ENCODE assay signal across 7 mouse cellular contexts in genomic region chr11:83473235-83474016, GRCm38 (mm10). TPM values are rescaled to one million over a fixed set of nuclear protein-coding genes. Genes with fewer than 3 reads are reported as not detected.
DNase-seq lines count a peak whose midpoint lies in the region; ATAC-seq and TF ChIP-seq lines count a peak whose summit lies in the region.

No protein-coding gene starts in this region.

- peak overlapping the region; percentile 88 for H3K9ac ChIP-seq in lung, embryonic 15.5 days
- H3K9ac ChIP-seq in forebrain, embryonic 12.5 days, result peak overlapping the region; percentile 94
- H3K9ac ChIP-seq in midbrain, embryonic 16.5 days (ENCODE audit: low read depth, low read length), result peak overlapping the region; percentile 90

- peak overlapping the region; percentile 87 for H3K4me3 ChIP-seq in lung, embryonic 15.5 days
- peak overlapping the region; percentile 81 for H3K4me3 ChIP-seq in bone marrow, adult 2 months (replicated peaks; ENCODE audit: control insufficient read depth, low read depth, low read length)
- H3K4me3 ChIP-seq in forebrain, embryonic 12.5 days (replicated peaks), result peak overlapping the region; percentile 92
- peak overlapping the region; percentile 95 for H3K4me3 ChIP-seq in midbrain, embryonic 16.5 days (ENCODE audit: low read depth, low read length)

- no peaks in the 10 kb centered on the region for H3K9me3 ChIP-seq in lung, embryonic 15.5 days
- no peaks in the 10 kb centered on the region for H3K9me3 ChIP-seq in forebrain, embryonic 12.5 days
- no peaks in the 10 kb centered on the region for H3K9me3 ChIP-seq in midbrain, embryonic 16.5 days (replicated peaks; ENCODE audit: control insufficient read depth, low read length, poor library complexity, severe bottlenecking)

- peaks cover 15% of the 10 kb centered on the region for H3K4me1 ChIP-seq in lung, embryonic 15.5 days
- H3K4me1 ChIP-seq in bone marrow, adult 2 months (ENCODE audit: control insufficient read depth, insufficient read depth, low read length), result no peaks in the 10 kb centered on the region; the same call in 1 of the 2 replicates
- peaks cover 17% of the 10 kb centered on the region for H3K4me1 ChIP-seq in forebrain, embryonic 12.5 days
- H3K4me1 ChIP-seq in midbrain, embryonic 16.5 days (ENCODE audit: control insufficient read depth, insufficient read depth, low read length), result peaks cover 24% of the 10 kb centered on the region

- peak overlapping the region; percentile 90 for H3K27ac ChIP-seq in lung, embryonic 15.5 days
- peak overlapping the region; percentile 93 for H3K27ac ChIP-seq in bone marrow, adult 2 months (ENCODE audit: control insufficient read depth, insufficient read depth, low read depth, low read length, poor library complexity)
- H3K27ac ChIP-seq in forebrain, embryonic 12.5 days, result peak overlapping the region; percentile 98
- peak overlapping the region; percentile 99 for H3K27ac ChIP-seq in midbrain, embryonic 16.5 days (ENCODE audit: low read length)

- peak; percentile 87 for ATAC-seq in lung, embryonic 15.5 days (ENCODE audit: borderline replicate concordance, extremely low read depth, low FRiP score, low TSS enrichment)
- ATAC-seq in forebrain, embryonic 12.5 days (ENCODE audit: low FRiP score), result peak; percentile 79
- ATAC-seq in midbrain, embryonic 16.5 days, result peak; percentile 87

- peaks cover 15% of the 10 kb centered on the region; the same call in 1 of the 2 replicates for H3K36me3 ChIP-seq in lung, embryonic 15.5 days
- H3K36me3 ChIP-seq in forebrain, embryonic 12.5 days (replicated peaks), result peaks cover 17% of the 10 kb centered on the region
- 0 out of 2 replicates have a peak, but pooled peaks cover 6% of the 10 kb centered on the region for H3K36me3 ChIP-seq in midbrain, embryonic 16.5 days (ENCODE audit: control insufficient read depth, insufficient read depth, low read length)

- DNase-seq in lung, postnatal 14 days, result no peak
- peak; percentile 46 for DNase-seq in kidney, postnatal 10 days
- no peak for DNase-seq in ovary, postnatal 14 days (ENCODE audit: low spot score)

- 0 out of 2 replicates have a peak, but pooled peaks cover 2% of the 10 kb centered on the region for H3K27me3 ChIP-seq in lung, embryonic 15.5 days
- 0 out of 2 replicates have a peak, but pooled peaks cover 8% of the 10 kb centered on the region for H3K27me3 ChIP-seq in forebrain, embryonic 12.5 days
- H3K27me3 ChIP-seq in midbrain, embryonic 16.5 days (ENCODE audit: control insufficient read depth, insufficient read depth, low read depth, low read length), result no peaks in the 10 kb centered on the region

- WGBS in lung, embryonic 15.5 days, result under 1% methylated on average over 52 of the region's 52 CpGs
- under 1% methylated on average over 51 of the region's 52 CpGs for WGBS in bone marrow, adult 2 months
- under 1% methylated on average over 39 of the region's 52 CpGs for WGBS in forebrain, embryonic 12.5 days
- WGBS in midbrain, embryonic 16.5 days, result under 1% methylated on average over 36 of the region's 52 CpGs

- H3K4me2 ChIP-seq in lung, embryonic 15.5 days, result peak overlapping the region; percentile 66
- peak overlapping the region; percentile 74 for H3K4me2 ChIP-seq in forebrain, embryonic 12.5 days
- H3K4me2 ChIP-seq in midbrain, embryonic 16.5 days (ENCODE audit: low read length), result peak overlapping the region; percentile 71

- TF ChIP-seq CTCF in bone marrow, adult 2 months (IDR thresholded peaks at IDR 0.05; ENCODE audit: control insufficient read depth, insufficient read depth, low read length), result no peak

- TF ChIP-seq POLR2A in bone marrow, adult 2 months (IDR thresholded peaks at IDR 0.05; ENCODE audit: borderline replicate concordance, control insufficient read depth, low read depth, low read length), result no peak

RNA-seq across cellular contexts. Expression of gene Taf15, which starts 0.5 kb away (rescaled TPM):
- polyA plus RNA-seq in lung, embryonic 15.5 days (2015; fragmentation: Nextera tagmentation; extraction: Ambion mirVana), result 11.0 and 11.3 TPM in 2 replicates
- 192 and 231 TPM in 2 replicates for polyA plus RNA-seq in bone marrow, adult 2 months (2011; ENCODE audit: insufficient read depth, insufficient read length, low replicate concordance, missing spikeins)
- 14.7 and 20.0 TPM in 2 replicates for polyA plus RNA-seq in forebrain, embryonic 12.5 days (2016; fragmentation: Nextera tagmentation; extraction: Ambion mirVana)
- polyA plus RNA-seq in midbrain, embryonic 16.5 days (2015; fragmentation: Nextera tagmentation; extraction: Ambion mirVana), result 10.9 and 13.0 TPM in 2 replicates

RNA-seq across cellular contexts. Expression of gene Mmp28, which starts 10.6 kb away (rescaled TPM):
- polyA plus RNA-seq in lung, embryonic 15.5 days (2015; fragmentation: Nextera tagmentation; extraction: Ambion mirVana), result 2.5 and 2.7 TPM in 2 replicates
- polyA plus RNA-seq in bone marrow, adult 2 months (2011; ENCODE audit: insufficient read depth, insufficient read length, low replicate concordance, missing spikeins), result 0.47 and 0.92 TPM in 2 replicates
- 1.5 and 2.7 TPM in 2 replicates for polyA plus RNA-seq in forebrain, embryonic 12.5 days (2016; fragmentation: Nextera tagmentation; extraction: Ambion mirVana)
- polyA plus RNA-seq in midbrain, embryonic 16.5 days (2015; fragmentation: Nextera tagmentation; extraction: Ambion mirVana), result 2.6 and 2.7 TPM in 2 replicates

RNA-seq across cellular contexts. Expression of gene 1700020L24Rik, which starts 35.9 kb away (rescaled TPM):
- 0.18 and 0.29 TPM in 2 replicates for polyA plus RNA-seq in lung, embryonic 15.5 days (2015; fragmentation: Nextera tagmentation; extraction: Ambion mirVana)
- polyA plus RNA-seq in bone marrow, adult 2 months (2011; ENCODE audit: insufficient read depth, insufficient read length, low replicate concordance, missing spikeins), result 17.6 and 37.4 TPM in 2 replicates
- 0.29 and 0.35 TPM in 2 replicates for polyA plus RNA-seq in forebrain, embryonic 12.5 days (2016; fragmentation: Nextera tagmentation; extraction: Ambion mirVana)
- 0.57 and 0.64 TPM in 2 replicates for polyA plus RNA-seq in midbrain, embryonic 16.5 days (2015; fragmentation: Nextera tagmentation; extraction: Ambion mirVana)

RNA-seq across cellular contexts. Expression of gene Gas2l2, which starts 44.2 kb away (rescaled TPM):
- polyA plus RNA-seq in lung, embryonic 15.5 days (2015; fragmentation: Nextera tagmentation; extraction: Ambion mirVana), result 0.32 and 0.35 TPM in 2 replicates
- not detected in 2 replicates for polyA plus RNA-seq in bone marrow, adult 2 months (2011; ENCODE audit: insufficient read depth, insufficient read length, low replicate concordance, missing spikeins)
- 0.08 and 0.22 TPM in 2 replicates for polyA plus RNA-seq in forebrain, embryonic 12.5 days (2016; fragmentation: Nextera tagmentation; extraction: Ambion mirVana)
- 0.44 and 0.61 TPM in 2 replicates for polyA plus RNA-seq in midbrain, embryonic 16.5 days (2015; fragmentation: Nextera tagmentation; extraction: Ambion mirVana)

RNA-seq across cellular contexts. Expression of gene Heatr9, which starts 48.5 kb away (rescaled TPM):
- not detected in 2 replicates for polyA plus RNA-seq in lung, embryonic 15.5 days (2015; fragmentation: Nextera tagmentation; extraction: Ambion mirVana)
- not detected in 2 replicates for polyA plus RNA-seq in bone marrow, adult 2 months (2011; ENCODE audit: insufficient read depth, insufficient read length, low replicate concordance, missing spikeins)
- 0.10 TPM in 1 of 2 replicates, not detected in the other for polyA plus RNA-seq in forebrain, embryonic 12.5 days (2016; fragmentation: Nextera tagmentation; extraction: Ambion mirVana)
- polyA plus RNA-seq in midbrain, embryonic 16.5 days (2015; fragmentation: Nextera tagmentation; extraction: Ambion mirVana), result not detected in 2 replicates

Comparison
In these comparisons a context has a peak if more than half of its experiments do, and no peak if none do; other contexts are left out.
1. RNA of gene 1700020L24Rik, which starts 35.9 kb away (polyA plus RNA-seq): 17.6 to 37.4 TPM in bone marrow, adult 2 months; 0.57 to 0.64 TPM in midbrain, embryonic 16.5 days, 0.29 to 0.35 TPM in forebrain, embryonic 12.5 days and 0.18 to 0.29 TPM in lung, embryonic 15.5 days; every median in the first group is over 10 times any median in the second.
2. Peak in every context shown above with its lines, with median percentiles within 50 percentile points of each other: ATAC-seq, H3K27ac ChIP-seq, H3K4me2 ChIP-seq, H3K4me3 ChIP-seq and H3K9ac ChIP-seq.